Mouse (Mus musculus) B cell, adult 2 months (primary cell): Measurements from ENCODE around the gene Nudt3.
A peak's percentile ranks its signal among the peaks of the same experiment; 100 is the strongest.

Experiments used
- DNase-seq, 2 experiments: peaks; one replicate each; pipeline ENCODE4 v3.0.0; 2022

The Nudt3 gene

DNA sequence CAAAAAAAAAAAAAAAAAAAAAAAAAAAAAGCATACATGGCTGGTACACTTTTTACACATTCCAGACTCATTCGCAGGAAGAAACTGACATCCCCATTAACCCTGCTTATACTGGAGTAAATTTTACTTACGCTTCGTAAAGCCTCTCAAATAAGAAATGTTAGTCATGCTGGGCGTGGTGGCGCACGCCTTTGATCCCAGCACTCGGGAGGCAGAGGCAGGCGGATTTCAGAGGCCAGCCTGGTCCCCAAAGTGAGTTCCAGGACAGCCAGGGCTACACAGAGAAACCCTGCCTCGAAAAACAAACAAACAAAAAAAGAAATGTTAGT is 12.2 kb upstream of the Nudt3 start:
- DNase-seq: peak in 1 of 2 experiments; percentile 20

DNA sequence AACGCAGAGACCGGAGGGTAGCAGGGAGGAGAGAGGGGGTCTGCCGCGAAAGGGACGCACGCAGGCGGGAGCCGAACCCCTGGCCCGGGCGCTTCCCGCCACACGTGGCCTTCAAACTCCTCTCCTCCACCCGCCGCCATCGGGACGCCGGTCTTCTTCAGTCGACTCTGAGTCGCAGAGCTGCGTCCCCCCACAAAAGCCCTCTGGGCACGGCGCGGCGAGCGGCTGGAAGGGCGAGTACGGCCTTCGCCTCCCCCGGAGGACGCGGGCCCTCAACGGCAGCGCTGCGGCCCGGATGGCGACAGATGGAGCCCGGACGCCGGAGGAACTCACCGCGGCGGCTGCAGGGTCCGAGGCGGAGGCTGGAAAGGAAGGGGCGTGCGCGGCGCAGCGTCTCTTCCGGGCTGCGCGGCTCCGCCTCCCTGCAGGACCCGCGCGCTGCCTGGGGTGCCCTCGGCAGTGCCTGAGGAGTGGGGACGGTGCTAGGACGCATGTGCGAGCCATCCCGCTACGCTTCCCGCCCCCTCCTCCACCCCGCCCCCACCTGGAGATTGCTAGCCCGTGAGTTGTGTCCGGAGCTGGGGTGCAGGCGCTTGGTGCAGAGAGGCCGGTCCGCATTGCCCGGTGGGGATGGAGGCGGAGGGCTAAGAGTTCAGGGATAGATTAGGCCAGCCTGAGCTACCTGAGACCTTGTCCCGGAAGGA is 11.7 kb upstream of the Nudt3 start, which contains the start of gene RPS10-NUDT3:
Gene RPS10-NUDT3, minus strand, starts transcription at position 352 of the 704 bp plus-strand sequence.
- DNase-seq: peak; percentile 88 to 91

DNA sequence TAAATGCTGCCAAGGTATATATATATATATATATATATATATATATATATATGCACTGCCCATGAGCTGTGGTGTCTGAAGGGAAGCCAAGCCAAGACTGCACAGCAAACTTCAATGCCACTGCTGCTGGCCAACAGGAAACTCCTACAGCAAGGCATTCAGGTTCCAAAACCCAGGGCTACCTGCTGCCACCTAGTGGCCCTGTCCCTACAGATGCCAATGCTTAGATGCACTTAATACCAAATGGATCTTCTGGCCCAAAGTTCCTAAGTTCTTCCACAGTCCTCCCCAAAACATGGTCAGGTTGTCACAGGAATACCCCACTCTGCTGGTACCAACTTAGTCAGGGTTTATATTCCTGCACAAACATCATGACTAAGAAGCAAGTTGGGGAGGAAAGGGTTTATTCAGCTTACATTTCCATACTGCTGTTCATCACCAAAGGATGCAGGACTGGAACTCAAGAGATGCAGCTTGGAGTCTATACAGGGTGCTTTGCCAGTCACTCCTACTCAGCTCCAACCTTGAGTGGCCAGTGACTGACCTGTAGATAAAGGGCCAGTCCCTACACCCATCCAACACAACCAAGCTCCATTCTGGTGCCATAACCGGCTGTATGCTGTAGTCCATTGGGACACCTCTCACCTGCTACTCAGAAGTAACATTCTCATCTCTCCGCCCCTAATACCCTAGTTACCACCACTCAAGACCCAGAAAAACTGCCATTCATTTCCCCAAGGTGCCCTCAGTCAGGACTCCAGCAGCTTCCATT is 6.1 kb upstream of the Nudt3 start:
- peak; percentile 84 to 87 for DNase-seq

DNA sequence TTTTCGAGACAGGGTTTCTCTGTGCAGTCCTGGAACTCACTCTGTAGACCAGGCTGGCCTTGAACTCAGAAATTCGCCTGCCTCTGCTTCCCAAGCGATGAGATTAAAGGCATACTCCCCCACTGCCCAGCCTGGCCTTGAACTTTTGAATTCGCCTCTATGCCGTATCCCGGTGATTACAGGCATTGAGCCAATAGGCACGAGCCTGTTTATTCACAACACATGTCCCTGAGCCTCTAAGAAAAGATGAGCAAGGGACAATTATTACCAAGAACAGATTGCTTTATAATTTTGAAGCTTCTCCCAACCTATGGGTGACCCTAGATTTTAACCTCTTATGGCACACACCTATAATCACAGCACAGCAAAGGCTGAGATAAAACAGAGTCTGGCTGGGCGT is 5.1 kb upstream of the Nudt3 start:
- DNase-seq: no peak

DNA sequence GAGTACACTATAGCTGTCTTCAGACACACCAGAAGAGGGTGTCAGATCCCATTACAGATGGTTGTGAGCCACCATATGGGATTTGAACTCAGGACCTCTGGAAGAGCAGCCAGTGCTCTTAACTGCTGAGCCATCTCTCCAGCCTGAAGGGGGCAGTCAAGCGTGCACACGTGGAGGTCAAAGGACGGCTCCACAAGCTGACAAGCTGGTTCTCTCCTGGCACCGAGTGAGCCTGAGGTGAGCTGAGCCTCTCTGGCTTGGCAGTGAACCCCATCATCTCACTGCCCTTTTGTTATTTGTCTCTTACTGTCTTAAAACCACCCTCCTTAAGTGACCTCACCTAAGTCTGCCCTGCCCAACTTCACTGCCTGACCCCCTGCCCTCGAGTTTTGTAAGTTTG is 4.2 kb upstream of the Nudt3 start:
- DNase-seq: no peak

DNA sequence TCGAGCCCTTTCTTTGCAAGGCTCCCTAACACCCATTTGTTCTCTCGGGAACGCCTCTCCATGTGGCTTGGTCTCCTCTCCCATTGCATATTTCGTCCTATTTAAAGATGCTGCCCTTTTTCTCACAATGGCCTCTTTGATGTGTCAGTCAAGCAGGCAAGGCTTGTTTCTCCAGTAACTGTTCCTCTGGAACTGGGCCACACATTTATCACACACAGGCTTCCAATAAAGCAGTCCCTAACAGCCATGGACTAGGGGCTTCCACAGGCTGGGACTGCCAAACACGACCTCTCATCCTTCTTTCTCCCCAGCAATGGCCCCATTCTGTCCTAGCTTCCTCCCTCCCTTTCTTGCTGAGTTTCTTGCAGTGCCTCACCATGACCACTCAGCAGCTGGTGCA is 3.4 kb upstream of the Nudt3 start:
- no peak for DNase-seq

DNA sequence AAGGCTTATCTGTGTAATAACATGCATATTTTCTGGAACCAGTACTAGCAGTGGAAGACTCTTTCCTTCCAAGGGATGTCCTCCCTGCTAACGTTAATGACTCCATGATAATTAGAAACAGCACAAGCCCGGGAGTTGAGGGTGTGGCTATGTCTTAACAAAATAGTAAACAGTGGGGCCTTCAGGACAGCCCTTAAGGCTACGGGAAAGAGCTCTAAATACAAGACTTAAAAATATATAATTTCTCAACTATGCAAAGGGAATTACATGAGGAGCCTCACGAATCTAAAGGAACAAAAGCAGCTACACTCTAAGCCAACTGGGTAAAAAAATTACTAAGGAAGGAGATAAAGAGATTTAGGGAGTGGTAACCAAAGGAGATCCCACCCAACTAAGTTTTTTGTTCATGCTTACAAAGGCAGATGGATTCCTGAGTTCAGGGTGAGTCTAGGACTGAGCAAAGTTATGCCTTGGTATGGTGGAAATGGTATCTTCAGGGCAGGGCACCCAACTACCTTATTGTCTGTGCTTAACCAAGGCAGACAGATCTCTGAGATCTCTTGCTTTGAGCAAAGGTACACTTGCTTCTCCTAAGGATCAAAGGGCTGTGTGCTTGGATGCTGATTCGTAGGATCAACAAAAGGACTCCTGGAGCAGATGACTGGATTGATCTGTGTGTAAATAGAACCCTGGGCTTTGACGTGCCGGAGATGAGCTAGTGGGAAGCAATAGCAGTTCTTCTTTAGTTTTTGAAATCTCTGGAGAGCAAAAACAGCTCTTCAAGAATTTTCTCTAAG is 2.4 kb upstream of the Nudt3 start:
- no peak for DNase-seq

DNA sequence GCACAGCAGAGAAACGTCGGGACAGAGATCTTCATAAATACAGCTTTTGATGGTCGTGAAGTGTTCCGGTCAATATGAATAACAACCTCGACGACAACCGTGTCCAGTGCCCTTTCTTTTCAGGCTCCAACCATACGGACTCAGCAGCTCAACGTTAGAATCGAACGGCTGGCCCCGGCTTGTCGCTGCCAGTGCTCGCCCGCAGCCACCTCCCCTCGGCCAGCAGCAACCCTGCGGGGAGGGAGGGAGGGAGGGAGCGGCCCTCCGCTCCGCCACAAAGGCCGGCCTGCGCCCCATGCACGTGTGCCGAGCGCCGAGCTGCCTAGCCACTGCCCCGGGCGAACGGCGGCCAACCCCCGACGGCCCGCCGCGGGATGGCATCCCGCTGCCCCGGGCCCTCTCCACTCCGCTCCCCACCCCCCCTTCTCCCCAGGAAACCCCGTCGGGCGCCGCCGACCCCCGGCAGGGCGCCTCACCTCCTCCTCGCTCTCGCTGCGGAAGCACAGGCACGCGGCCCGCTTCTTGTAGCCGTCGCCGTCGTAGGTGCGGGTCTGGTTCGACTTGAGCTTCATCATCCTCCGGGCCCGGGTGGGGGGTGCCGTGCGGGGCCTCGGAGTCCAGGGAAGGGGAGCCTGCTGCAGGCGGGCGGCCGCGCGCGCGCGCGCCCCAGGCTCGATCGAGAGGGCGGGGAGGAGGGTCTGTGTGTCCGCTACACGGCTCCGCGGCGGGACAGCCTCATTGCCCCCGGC is 510 bp downstream of the Nudt3 start:
- peak; percentile 34 to 53 for DNase-seq

DNA sequence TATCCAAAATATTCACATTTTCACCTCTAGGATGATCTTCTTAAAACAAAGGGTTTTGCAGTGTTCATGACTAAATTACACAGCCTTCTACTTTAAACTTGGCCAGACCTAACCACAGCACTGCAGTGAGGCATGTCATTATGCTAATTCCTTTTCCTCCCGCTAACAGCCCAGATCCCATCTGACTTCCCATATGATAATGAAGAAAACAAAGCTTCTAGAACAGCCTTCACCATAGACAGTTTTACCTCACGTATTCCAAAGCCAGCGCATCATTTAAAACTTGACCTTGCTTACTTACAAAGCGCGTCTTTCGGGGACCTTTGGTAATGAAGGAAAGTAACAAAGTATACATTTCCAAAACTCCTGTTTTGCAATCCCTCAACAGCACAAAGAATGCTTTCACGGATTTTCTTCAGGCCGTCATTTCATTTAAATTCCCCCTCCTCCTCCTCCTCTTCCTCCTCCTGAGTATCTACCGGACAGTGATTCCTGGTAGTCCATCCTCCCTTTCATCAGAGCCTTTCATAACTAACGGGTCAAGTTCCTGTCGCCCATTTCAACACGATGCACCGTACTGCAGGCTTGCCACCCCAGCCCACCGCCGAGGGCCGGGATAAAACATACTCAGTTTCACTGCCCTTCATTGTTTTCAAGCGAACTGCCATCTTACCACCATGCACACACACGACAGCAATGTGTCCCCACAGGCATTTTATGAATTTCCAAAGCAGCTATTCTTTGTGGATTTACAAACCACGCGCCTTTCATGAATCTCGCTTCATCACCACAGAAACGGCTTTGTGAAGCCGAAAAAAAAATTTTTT is 1.4 kb downstream of the Nudt3 start:
- peak; percentile 28 for DNase-seq

DNA sequence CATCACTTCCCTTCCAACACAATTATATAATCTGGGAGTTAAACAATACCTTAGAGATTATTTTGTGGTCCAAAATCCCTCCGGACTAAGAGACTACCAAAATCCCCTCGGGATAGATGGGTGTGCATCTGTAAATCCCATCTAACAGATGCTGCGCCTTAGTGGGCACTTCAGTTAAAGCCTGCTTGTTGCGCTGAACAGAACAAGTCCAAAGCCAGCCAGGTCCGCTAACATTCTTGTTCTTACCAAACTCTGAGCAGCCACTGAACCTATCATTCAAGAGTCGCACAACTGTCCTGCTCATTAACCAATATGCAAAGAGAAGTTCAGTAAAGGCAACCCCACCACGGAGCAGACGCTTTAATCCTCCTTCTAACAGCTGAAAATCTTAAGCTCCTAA is 2.1 kb downstream of the Nudt3 start:
- no peak for DNase-seq

DNA sequence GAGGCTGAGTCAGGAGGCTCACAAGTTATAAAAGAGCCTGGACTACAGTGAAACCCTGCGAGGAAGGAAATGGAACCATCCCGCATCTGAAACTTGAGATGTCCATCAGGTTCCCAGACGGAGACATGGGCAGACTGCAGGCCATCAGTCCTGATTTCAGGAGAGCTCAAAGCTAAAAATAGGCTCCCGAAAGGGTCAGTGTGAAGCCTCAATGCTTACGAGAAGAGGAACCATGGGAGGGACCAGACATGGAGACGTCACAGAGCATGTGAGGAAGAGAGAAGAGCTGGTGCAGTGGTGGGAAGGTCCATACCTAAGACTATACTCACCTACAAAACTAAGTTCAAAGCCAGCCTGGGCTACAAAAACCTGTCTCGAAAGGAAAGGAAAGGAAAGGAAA is 7.9 kb downstream of the Nudt3 start:
- DNase-seq: no peak

DNA sequence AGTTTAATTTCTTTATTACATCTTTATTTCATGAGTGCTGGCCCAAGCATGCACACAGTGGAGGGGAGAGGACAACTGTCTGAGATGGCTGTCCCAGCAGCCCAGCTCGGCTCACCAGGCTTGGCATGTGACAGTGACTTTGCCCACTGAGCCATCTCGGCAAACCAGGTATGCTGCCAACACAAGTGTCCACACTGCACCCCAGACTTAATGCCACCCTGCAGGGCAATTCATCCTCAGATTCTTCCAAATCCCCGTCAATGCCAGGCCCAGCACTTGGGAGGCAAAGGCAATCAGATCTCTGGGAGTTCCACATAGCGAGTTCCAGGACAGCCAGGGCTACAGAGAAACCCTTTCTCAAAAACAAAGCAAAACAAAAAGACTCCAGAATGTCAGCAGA is 10.3 kb downstream of the Nudt3 start:
- no peak for DNase-seq

DNA sequence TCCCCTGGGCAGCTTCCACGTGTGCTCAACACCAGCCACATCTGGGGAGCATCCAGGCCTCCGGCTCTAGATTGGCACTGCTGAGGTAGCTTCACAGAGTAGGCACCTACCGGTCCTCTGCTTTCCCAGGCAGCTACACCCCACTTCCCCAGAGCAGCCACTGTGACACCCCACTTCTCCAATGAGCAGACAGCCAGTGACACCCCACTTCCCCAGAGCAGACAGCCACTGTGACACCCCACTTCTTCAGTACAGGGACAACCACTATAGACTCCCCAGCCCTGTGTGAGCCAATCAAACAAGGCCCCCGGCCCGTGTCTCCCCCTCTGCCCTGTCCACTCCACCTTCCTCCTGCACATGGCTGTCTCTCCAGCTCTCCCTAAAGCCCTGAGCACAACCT is 11.3 kb downstream of the Nudt3 start:
- no peak for DNase-seq

DNA sequence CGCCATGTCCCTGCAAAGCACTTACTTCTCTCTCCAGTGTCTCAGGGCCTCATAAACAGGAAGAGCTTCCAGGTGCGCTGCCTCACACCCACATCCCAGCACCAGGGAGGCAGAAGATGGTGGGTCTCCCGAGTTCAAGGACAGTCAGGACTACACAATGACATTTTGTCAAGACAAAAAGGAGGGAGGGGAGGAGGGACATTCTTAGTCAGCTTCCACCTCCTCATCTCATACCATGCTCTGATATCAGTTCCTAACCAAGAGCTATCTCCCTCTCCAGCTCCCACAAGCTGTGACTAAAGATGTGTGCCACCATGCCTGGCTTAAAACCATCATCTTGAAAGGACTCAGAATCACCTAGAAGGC is 11.8 kb downstream of the Nudt3 start:
- DNase-seq: no peak

DNA sequence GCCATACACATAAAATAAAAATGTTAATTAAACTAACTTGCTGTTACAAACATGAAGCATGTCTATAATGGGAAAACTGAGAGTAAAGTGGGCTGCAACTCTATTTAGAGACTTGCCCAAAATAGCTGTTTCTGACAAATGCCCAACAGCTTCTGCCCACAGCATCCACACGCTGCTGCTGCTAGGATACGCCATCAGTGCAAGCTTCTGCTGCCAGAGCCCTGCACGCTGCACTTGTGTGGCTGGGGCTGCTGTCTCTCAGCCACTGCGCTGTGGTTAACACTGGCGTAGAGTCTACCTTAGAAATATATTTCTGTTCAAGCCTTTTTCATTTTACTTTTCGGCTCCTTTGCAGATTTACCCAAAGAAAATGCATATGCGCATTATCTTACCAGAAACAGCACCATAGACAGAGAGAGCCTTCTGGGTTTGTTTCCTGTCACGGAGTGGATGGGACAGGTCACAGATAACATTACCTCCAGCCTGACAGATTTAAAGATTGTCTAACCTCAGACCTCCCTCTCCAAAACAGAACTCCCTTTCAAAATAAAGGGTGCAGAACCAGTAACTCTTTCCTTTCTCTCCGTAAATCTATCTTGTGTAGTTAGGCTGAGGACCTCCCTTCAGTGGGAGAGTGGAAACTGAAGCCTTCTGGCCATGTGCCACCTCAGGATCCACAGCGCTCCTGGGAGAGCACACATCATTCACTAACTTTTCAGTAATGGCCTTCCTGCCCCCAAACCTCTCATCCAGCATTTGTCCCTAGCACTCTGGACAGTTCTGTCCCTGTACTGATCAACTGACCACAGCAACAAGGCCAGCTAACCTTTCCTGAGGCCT is 12.4 kb downstream of the Nudt3 start:
- no peak for DNase-seq

DNA sequence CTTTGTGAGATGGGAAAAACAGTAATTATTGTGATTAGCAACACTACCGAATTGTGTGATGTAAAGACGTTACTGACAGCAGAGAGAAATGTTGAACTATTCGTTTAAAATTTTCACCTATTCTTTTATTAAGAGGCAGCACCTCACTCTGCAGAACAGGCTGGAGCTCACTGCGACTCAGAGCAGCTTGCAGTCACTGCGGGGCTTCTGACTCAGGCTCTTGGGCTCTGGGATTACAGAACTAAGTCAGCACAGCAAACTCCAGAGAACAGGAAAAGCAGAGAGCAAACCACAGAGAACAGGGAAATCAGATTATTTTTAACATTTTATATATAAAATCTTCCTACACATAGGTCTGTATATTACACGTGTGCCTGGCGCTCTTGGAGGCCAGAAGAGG is 13.7 kb downstream of the Nudt3 start:
- no peak for DNase-seq

DNA sequence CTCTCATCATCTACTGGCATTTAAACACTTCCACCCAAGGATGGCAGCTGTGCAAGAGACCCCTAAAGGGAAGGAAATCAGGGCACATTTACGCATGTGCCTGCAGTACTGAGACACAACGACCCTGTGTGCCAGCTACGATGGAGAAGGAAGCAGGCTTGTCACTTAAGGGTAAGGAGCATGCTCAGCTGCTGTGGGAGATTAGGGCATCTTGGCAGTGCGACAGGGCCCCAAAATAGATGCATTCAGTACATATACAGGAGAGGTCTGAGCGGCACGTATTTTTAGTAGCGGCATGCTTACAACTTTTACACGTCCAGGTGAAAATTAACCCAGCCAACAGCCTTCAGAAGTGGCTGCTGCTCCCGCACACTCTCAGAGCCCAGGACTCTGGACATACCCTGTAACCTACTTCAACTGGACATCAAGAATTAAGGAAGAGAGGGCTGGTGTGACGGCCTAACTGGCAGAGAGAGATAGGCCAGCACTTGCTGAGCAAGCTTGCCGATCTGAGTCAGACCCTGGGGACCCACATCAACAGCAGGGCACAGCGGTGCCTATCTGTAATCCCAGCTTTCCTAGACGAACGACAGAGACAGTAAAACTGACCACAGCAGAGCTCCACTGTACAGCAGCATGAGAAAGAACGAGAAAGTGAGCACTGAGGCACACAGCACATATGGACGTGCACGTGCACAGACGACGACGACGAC is 19.6 kb downstream of the Nudt3 start:
- no peak for DNase-seq

DNA sequence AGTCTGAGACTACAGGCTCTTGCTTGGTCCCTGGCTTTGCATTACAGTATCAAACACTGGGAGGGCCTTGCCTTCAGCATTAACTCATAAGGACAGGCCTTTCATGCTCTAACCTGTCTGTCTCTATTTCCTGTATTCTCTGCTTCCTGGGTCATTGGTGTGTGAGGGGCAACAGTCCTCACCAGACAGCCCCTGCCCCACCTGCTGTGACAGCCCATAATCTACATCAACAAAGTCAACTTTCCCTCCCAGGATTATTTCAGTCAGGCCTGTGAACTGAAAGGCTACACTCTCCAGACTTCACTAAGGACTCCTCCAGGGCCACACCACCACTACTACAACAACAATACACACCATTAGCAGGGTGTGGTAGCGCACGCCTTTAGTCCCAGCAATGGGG is 20.3 kb downstream of the Nudt3 start:
- DNase-seq: no peak

DNA sequence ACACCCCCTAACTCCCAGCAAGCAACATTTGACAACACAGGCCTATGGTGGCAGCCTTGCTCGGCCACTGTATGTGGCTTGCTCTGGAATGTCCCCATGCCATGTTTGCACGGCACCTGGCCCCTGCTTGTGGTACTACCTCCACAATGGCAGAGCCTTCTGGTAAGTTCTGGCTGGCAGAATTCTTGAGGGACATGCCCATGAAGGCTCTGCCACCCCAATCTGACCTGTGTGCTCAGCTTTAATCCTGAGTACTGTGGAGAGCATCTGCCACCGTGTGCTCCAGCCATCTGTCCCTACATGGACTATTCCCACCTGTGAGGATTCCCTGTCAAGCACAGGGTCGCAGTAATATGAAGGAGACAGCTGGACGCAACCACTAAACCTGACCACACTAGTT is 22.4 kb downstream of the Nudt3 start:
- no peak for DNase-seq

DNA sequence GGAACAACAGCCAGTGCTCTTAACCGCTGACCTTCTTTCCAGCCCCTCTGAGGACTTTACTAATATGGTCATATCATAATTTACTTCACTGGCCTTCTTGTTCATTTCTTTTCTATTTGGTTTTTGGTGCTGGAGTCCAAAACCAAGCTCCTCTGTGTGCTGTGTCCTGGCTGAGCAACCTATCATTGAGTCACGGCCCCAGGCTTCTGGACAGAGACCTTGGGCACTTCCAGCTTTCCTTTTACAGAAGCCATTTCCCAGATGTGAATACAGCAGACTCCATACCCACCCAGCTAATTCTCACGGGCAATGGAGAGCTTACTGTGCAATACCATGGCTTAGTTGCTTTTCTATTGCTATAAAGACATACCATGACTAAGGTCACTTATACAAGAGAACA is 23.0 kb downstream of the Nudt3 start:
- DNase-seq: no peak
